Mouse (Mus musculus) brain, embryonic 14.5 days (tissue): ENCODE measurements at regions not wholly inside any gene's neighbourhood (a gene's known extent, or its start where the extent isn't known, plus 50 kb on each side); places are given as distances from the start of the nearest gene placed in this dataset.

Experiments
- CTCF ChIP-seq: fragments of 200-500 bp; IDR thresholded peaks from 2 replicates; pipeline ENCODE4 v1.5.1; 2012; ENCODE audit warnings: inconsistent platforms, mild to moderate bottlenecking, moderate library complexity, borderline replicate concordance; ENCODE audit not compliant: insufficient read depth, insufficient read length; ENCODE audit errors: extremely low read depth
- POLR2A ChIP-seq: fragments of 200-500 bp; IDR thresholded peaks from 2 replicates; pipeline ENCODE4 v1.6.1; 2012; ENCODE audit warnings: mild to moderate bottlenecking, inconsistent platforms, borderline replicate concordance; ENCODE audit not compliant: poor library complexity, insufficient read depth, insufficient read length, severe bottlenecking; ENCODE audit errors: extremely low read depth

GRCm38 (mm10) chr16:68164645-68165044, 543.9 kb upstream of the Cadm2 start:
- no peak for TF ChIP-seq POLR2A
- TF ChIP-seq CTCF, result no peak
